Mouse (Mus musculus) CH12.LX (cell line): Measurements from ENCODE around the gene Pias1. TPM values are rescaled to one million over a fixed set of nuclear protein-coding genes. Genes with fewer than 3 reads are reported as not detected.

ENCODE experiments used
- DNase-seq: peaks from one replicate; pipeline ENCODE4 v3.0.0-alpha.2; 2013; ENCODE audit errors: extremely low read depth
- H3K27ac ChIP-seq: 2 replicates; pipeline ENCODE4 v1.5.1; 2012; ENCODE audit warnings: low read depth, mild to moderate bottlenecking, control low read depth, moderate library complexity; ENCODE audit not compliant: insufficient read depth
- H3K27me3 ChIP-seq: replicated peaks from 2 replicates; pipeline ENCODE3; 2012; ENCODE audit warnings: inconsistent platforms
- H3K36me3 ChIP-seq, 2 experiments: replicated peaks in 1 of 2; 2 replicates each; pipeline versions ENCODE3 to v1.6.1; 2012; ENCODE audit warnings: inconsistent platforms in 1 of 2, low read length in 1 of 2, mild to moderate bottlenecking in 1 of 2, mixed read lengths in 1 of 2, moderate library complexity in 1 of 2; ENCODE audit not compliant: control insufficient read depth in 1 of 2, insufficient read depth in 1 of 2
- H3K4me1 ChIP-seq, 2 experiments: 2 replicates each; pipeline ENCODE4 v1.6.1; 2012; ENCODE audit warnings: inconsistent platforms in 1 of 2, moderate library complexity in 1 of 2; ENCODE audit not compliant: insufficient read depth in 2 of 2, control insufficient read depth in 1 of 2
- H3K4me2 ChIP-seq: 2 replicates; pipeline ENCODE4 v1.6.1; 2012; ENCODE audit warnings: low read depth, mild to moderate bottlenecking, control low read depth; ENCODE audit not compliant: poor library complexity, insufficient read depth, severe bottlenecking
- H3K4me3 ChIP-seq, 3 experiments: fragments of 150-350 bp in 1 of 3; sonication (generic) in 1 of 3; replicated peaks in 1 of 3; 2 replicates each; pipeline versions ENCODE3 to v1.5.1; 2011 to 2012; ENCODE audit warnings: low read depth in 2 of 3, low read length in 2 of 3, mild to moderate bottlenecking in 2 of 3, moderate library complexity in 2 of 3, control low read depth in 1 of 3, improper control_type of control experiment in 1 of 3, inconsistent platforms in 1 of 3, mixed read lengths in 1 of 3; ENCODE audit not compliant: poor library complexity in 1 of 3
- H3K79me2 ChIP-seq: replicated peaks from 2 replicates; pipeline ENCODE4 v1.6.1; 2012; ENCODE audit warnings: mild to moderate bottlenecking, moderate library complexity; ENCODE audit not compliant: control insufficient read depth, poor library complexity, insufficient read depth, severe bottlenecking; ENCODE audit errors: extremely low read depth
- H3K9ac ChIP-seq: 2 replicates; pipeline ENCODE4 v1.6.1; 2012; ENCODE audit warnings: low read depth, mild to moderate bottlenecking, control low read depth, moderate library complexity; ENCODE audit not compliant: insufficient read depth
- H3K9me3 ChIP-seq: replicated peaks from 2 replicates; pipeline ENCODE3; 2012; ENCODE audit warnings: low read length, inconsistent platforms, mixed read lengths
- BHLHE40 ChIP-seq: IDR thresholded peaks from 2 replicates; pipeline ENCODE4 v1.6.1; 2011; ENCODE audit warnings: mild to moderate bottlenecking, low read depth, low read length, improper control_type of control experiment
- CHD1 ChIP-seq: IDR thresholded peaks from 2 replicates; pipeline ENCODE4 v1.6.1; 2012; ENCODE audit warnings: low read depth, low read length, improper control_type of control experiment, inconsistent platforms
- CHD2 ChIP-seq: IDR thresholded peaks from 2 replicates; pipeline ENCODE4 v1.6.1; 2011; ENCODE audit warnings: low read length, improper control_type of control experiment
- CTCF ChIP-seq, 2 experiments: IDR thresholded peaks in 1 of 2; conservative IDR thresholded peaks in 1 of 2; 2 replicates each; pipeline ENCODE4 v1.5.1; 2011 to 2012; ENCODE audit warnings: low read depth in 2 of 2, low read length in 2 of 2, improper control_type of control experiment in 1 of 2, inconsistent platforms in 1 of 2, mild to moderate bottlenecking in 1 of 2, moderate library complexity in 1 of 2
- ELF1 ChIP-seq: IDR thresholded peaks from 2 replicates; pipeline ENCODE4 v1.6.1; 2014; ENCODE audit warnings: low read depth, mild to moderate bottlenecking, inconsistent platforms, low read length, improper control_type of control experiment
- GABPA ChIP-seq: IDR thresholded peaks from 2 replicates; pipeline ENCODE4 v1.6.1; 2012; ENCODE audit warnings: low read depth, low read length, improper control_type of control experiment, inconsistent platforms; ENCODE audit not compliant: insufficient replicate concordance
- JUND ChIP-seq: conservative IDR thresholded peaks from 2 replicates; pipeline ENCODE4 v1.6.1; 2011; ENCODE audit warnings: low read depth, low read length, improper control_type of control experiment
- KAT2A ChIP-seq: IDR thresholded peaks from 2 replicates; pipeline ENCODE4 v1.6.1; 2012; ENCODE audit warnings: low read length, improper control_type of control experiment, inconsistent platforms; ENCODE audit not compliant: insufficient replicate concordance
- MAFK ChIP-seq: IDR thresholded peaks from 2 replicates; pipeline ENCODE4 v1.6.1; 2011; ENCODE audit warnings: low read length, improper control_type of control experiment; ENCODE audit not compliant: insufficient replicate concordance
- MAX ChIP-seq: IDR thresholded peaks from 2 replicates; pipeline ENCODE4 v1.6.1; 2011; ENCODE audit warnings: low read length, improper control_type of control experiment
- MYC ChIP-seq: IDR thresholded peaks from 2 replicates; pipeline ENCODE4 v1.6.1; 2011; ENCODE audit warnings: low read depth, mild to moderate bottlenecking, improper control_type of control experiment, low read length
- NELFE ChIP-seq: IDR thresholded peaks from 2 replicates; pipeline ENCODE4 v1.6.1; 2011; ENCODE audit warnings: low read depth, low read length, improper control_type of control experiment
- POLR2A ChIP-seq: IDR thresholded peaks from 2 replicates; pipeline ENCODE4 v1.6.1; 2011; ENCODE audit warnings: low read depth, mild to moderate bottlenecking, improper control_type of control experiment, low read length
- POLR2AphosphoS2 ChIP-seq: IDR thresholded peaks from 2 replicates; pipeline ENCODE4 v1.6.1; 2011; ENCODE audit warnings: low read depth, low read length, improper control_type of control experiment
- RAD21 ChIP-seq: IDR thresholded peaks from 2 replicates; pipeline ENCODE4 v1.6.1; 2011; ENCODE audit warnings: low read depth, mild to moderate bottlenecking, low read length, improper control_type of control experiment, moderate library complexity
- SMC3 ChIP-seq: IDR thresholded peaks from 2 replicates; pipeline ENCODE4 v1.6.1; 2011; ENCODE audit warnings: low read depth, low read length, improper control_type of control experiment
- TCF12 ChIP-seq: IDR thresholded peaks from 2 replicates; pipeline ENCODE4 v1.6.1; 2014; ENCODE audit warnings: low read depth, mild to moderate bottlenecking, inconsistent platforms, low read length, improper control_type of control experiment
- USF2 ChIP-seq: conservative IDR thresholded peaks from 2 replicates; pipeline ENCODE4 v1.6.1; 2011; ENCODE audit warnings: low read depth, low read length, improper control_type of control experiment
- dilution Hi-C: fragments of 300-500 bp; cut with MboI; formaldehyde crosslinking; loops from 2 replicates; pipeline ENCODE4 v1.14.3; 2020; ENCODE audit warnings: low sequenced_read_pairs; ENCODE audit not compliant: extremely low pct_unique_long_range_greater_than_20kb, extremely low pct_ligation_motif_present
- in situ Hi-C: fragments of 300-500 bp; cut with MboI; formaldehyde crosslinking; loops from 3 replicates; pipeline ENCODE4 v1.14.3; 2019; ENCODE audit warnings: low sequenced_read_pairs, low pct_ligation_motif_present, low pct_unique_long_range_greater_than_20kb, mixed read lengths
- polyA plus RNA-seq: library from polyadenylated mRNA; unstranded; fragments of >175 nt; gene quantifications from 2 replicates; pipeline ENCODE4 v1.2.1, GENCODE M21; 2012; ENCODE audit warnings: low read depth; ENCODE audit not compliant: insufficient read length
- total RNA-seq, 2 experiments: library from RNA; depleted of rRNA; stranded (reverse); fragments of 300-350 nt in 1 of 2; fragments of >200 nt in 1 of 2; gene quantifications; 2 replicates each; pipeline ENCODE4 v1.2.3; 2012 to 2014

The Pias1 gene
- total and polyA plus RNA-seq, 3 experiments: 8.0 to 22.7 (median 11.9) TPM

GRCm38 (mm10) chr9:62835705-62836446 lies 151.8 kb downstream of the Pias1 start:
- in situ Hi-C loops (no loop called here), dilution Hi-C loops (no loop called here)
- Histone ChIP-seq H3K79me2 (no peaks in the 10 kb centered on the region), H3K4me2 (no peak overlapping the region), H3K4me1 (peaks cover 9 to 25% of the 10 kb centered on the region in 2 experiments; a peak in 2 of 4 replicates), H3K9ac (no peak overlapping the region), H3K9me3 (no peaks in the 10 kb centered on the region), H3K4me3 (no peak overlapping the region), H3K36me3 (peaks cover 0 to 11% of the 10 kb centered on the region in 2 experiments), H3K27ac (no peak overlapping the region), H3K27me3 (no peaks in the 10 kb centered on the region)
- DNase-seq: no peak
- TF ChIP-seq TCF12: no peak
- peak; percentile 3 for TF ChIP-seq RAD21
- no peak for TF ChIP-seq GABPA
- TF ChIP-seq CTCF (conservative IDR thresholded peaks at IDR 0.05 in 1 of 2, IDR thresholded peaks at IDR 0.05 in 1 of 2; ENCODE audit: low read depth in 2 of 2, low read length in 2 of 2): peak in 1 of 2 experiments; percentile 48; a peak in 2 of 4 replicates
- peak; percentile 21; the same call in 1 of the 2 replicates for TF ChIP-seq SMC3
- no peak for TF ChIP-seq NELFE
- no peak for TF ChIP-seq MYC
- TF ChIP-seq, all 38 proteins: peak for 3

GRCm38 (mm10) chr9:62834906-62835305 lies 152.8 kb downstream of the Pias1 start:
- no peak overlapping the region for H3K9ac ChIP-seq
- peaks cover 9 to 15% of the 10 kb centered on the region in 2 experiments; a peak in 2 of 4 replicates for H3K4me1 ChIP-seq
- H3K27ac ChIP-seq: no peak overlapping the region
- in situ Hi-C loops: no loop called here
- no peaks in the 10 kb centered on the region for H3K79me2 ChIP-seq
- dilution Hi-C loops: no loop called here
- TF ChIP-seq RAD21 (no peak), POLR2AphosphoS2 (no peak), SMC3 (no peak), CHD1 (no peak), CTCF (conservative IDR thresholded peaks at IDR 0.05 in 1 of 2, IDR thresholded peaks at IDR 0.05 in 1 of 2; ENCODE audit: low read depth in 2 of 2, low read length in 2 of 2) (no peak), BHLHE40 (no peak), MAFK (no peak), KAT2A (no peak), GABPA (no peak), CHD2 (no peak), JUND (no peak), TCF12 (no peak), MAX (no peak), ELF1 (no peak), POLR2A (no peak), USF2 (no peak), MYC (no peak)
- H3K4me2 ChIP-seq: no peak overlapping the region
- no peaks in the 10 kb centered on the region for H3K27me3 ChIP-seq
- no peak overlapping the region for H3K4me3 ChIP-seq
- H3K9me3 ChIP-seq: no peaks in the 10 kb centered on the region
- DNase-seq: no peak
- peaks cover 0 to 1% of the 10 kb centered on the region in 2 experiments for H3K36me3 ChIP-seq
